Mouse (Mus musculus) A20 (cell line): ENCODE measurements around the gene Cdca8.

ENCODE experiments used
- DNase-seq: peaks from one replicate; pipeline ENCODE4 v3.0.0-alpha.2; 2011; ENCODE audit warnings: low read depth, low spot score

Cdca8 gene

GRCm38 (mm10) chr4:124880599-124880998 lies 58.5 kb downstream of the Cdca8 start, which contains the start of gene Epha10:
Gene Epha10, plus strand, starts transcription at chr4:124880899.
- DNase-seq = no peak

GRCm38 (mm10) chr4:124872719-124873118 lies 66.4 kb downstream of the Cdca8 start:
- no peak for DNase-seq
